Mouse (Mus musculus) B cell, adult 67 days (primary cell): ENCODE measurements around the gene Zfp518b. TPM values are rescaled to one million over a fixed set of nuclear protein-coding genes. Genes with fewer than 3 reads are reported as not detected.

Experiments used
- total RNA-seq, 2 experiments: library from RNA; stranded (reverse); gene quantifications; 4 replicates each; pipeline ENCODE4 v1.2.4; 2023

Gene Zfp518b
- 1 to 10 TPM; 2.6 to 4.1 TPM for total RNA-seq

GRCm38 (mm10) chr5:38684164-38684911 is at the start of gene Zfp518b:
Gene Zfp518b, minus strand, starts transcription at chr5:38684826.

Other genes with a start within 250 kb of the Zfp518b start
- gene Slc2a9, start 181.7 kb downstream of the Zfp518b start, total RNA-seq, result 10 to 100 TPM; 24.9 to 29.9 TPM
- 100 to 1,000 TPM; 346 to 382 TPM for gene Wdr1, start 121.6 kb downstream of the Zfp518b start, total RNA-seq
- gene Clnk, start 192.0 kb upstream of the Zfp518b start, total RNA-seq, result not detected